Mouse (Mus musculus) lung, embryonic 15.5 days (tissue): ENCODE results near the gene Sox6. TPM values are rescaled to one million over a fixed set of nuclear protein-coding genes. Genes with fewer than 3 reads are reported as not detected.

Source experiments
- ATAC-seq: fragments of 200-750 bp; cut with Nextera tagmentation; 2 replicates; pipeline ENCODE4 v1.8.0; 2017; ENCODE audit warnings: moderate number of reproducible peaks, borderline replicate concordance; ENCODE audit not compliant: low FRiP score, low TSS enrichment; ENCODE audit errors: extremely low read depth
- H3K27ac ChIP-seq: fragments of 300-500 bp; sonication (generic); 2 replicates; pipeline ENCODE4 v1.5.1; 2015; ENCODE audit warnings: moderate library complexity, mild to moderate bottlenecking, inconsistent platforms
- H3K27me3 ChIP-seq: fragments of 300-500 bp; sonication (generic); 2 replicates; pipeline ENCODE4 v1.6.1; 2015; ENCODE audit warnings: inconsistent platforms
- H3K36me3 ChIP-seq: fragments of 300-500 bp; sonication (generic); 2 replicates; pipeline ENCODE4 v1.6.1; 2015; ENCODE audit warnings: inconsistent platforms
- H3K4me1 ChIP-seq: fragments of 300-500 bp; sonication (generic); 2 replicates; pipeline ENCODE4 v1.6.1; 2015; ENCODE audit warnings: inconsistent platforms
- H3K4me2 ChIP-seq: fragments of 300-500 bp; sonication (generic); 2 replicates; pipeline ENCODE4 v1.6.1; 2015; ENCODE audit warnings: inconsistent platforms, mild to moderate bottlenecking, moderate library complexity
- H3K4me3 ChIP-seq: fragments of 300-500 bp; sonication (generic); 2 replicates; pipeline ENCODE4 v1.5.1; 2015; ENCODE audit warnings: mild to moderate bottlenecking, inconsistent platforms
- H3K9ac ChIP-seq: fragments of 300-500 bp; sonication (generic); 2 replicates; pipeline ENCODE4 v1.6.1; 2015; ENCODE audit warnings: inconsistent platforms
- H3K9me3 ChIP-seq: fragments of 300-500 bp; sonication (generic); 2 replicates; pipeline ENCODE4 v1.6.1; 2016; ENCODE audit warnings: inconsistent platforms
- WGBS: fragments of 180-500 bp; shearing (Covaris S2); methylation state at CpG from one replicate; pipeline ENCODE4 v1.1.7; 2015; 5-methylcytosine and 5-hydroxymethylcytosine counted together
- polyA plus RNA-seq: library from polyadenylated mRNA; unstranded; fragments of >200 nt; fragmentation: Nextera tagmentation; extraction: Ambion mirVana; gene quantifications from 2 replicates; pipeline ENCODE4 v1.2.1, GENCODE M21; 2015

Sox6 gene
- polyA plus RNA-seq, 1 experiment from 2014 or later, result 23.1 TPM

DNA sequence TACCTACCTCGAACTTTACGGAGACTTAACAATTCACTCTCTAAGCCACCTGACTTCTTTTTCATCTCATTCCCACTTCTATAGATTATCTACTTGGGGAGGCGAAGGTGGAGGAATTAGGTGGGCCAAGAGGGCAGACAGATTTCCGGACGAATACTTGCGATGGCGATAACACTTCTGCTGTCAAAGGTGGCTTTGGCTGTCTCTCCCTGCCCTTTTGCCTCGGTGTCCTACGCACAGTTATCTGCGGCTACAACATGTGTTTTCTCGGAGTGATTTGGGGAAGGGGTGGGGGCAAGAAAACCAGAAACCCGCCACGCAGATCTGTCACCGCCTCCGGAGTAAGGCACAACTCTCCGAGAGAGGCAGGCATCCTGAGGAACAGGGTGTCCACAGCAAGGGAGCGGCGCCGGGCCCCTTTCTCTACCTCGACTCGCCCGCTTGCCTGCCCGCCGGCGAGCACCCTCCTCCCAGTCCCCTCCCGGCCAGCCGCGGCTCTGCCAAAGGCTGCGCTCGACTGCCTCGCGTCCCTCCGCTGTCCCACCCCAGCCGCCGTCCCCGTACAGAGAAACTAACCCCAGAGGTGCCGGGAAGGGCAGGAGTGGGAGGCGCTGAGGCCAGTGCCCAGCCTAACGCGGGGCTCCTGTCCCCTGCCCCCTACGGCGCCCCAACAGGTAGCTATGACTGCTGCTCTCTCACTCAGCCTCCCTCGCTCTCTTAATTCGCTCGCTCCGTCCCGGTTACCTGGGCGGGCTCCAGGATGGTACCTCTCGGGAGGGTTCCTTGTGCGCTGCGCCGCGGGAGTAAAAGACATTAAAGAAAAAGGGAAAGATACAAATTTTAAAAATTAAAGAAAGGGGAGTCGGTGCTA is 5.0 kb downstream of the Sox6 start:
- Histone ChIP-seq H3K27me3 (peaks cover 54% of the 10 kb centered on the region), H3K4me1 (peaks cover 28% of the 10 kb centered on the region), H3K4me3 (peak overlapping the region; percentile 60), H3K36me3 (no peaks in the 10 kb centered on the region), H3K9ac (peak overlapping the region; percentile 58), H3K9me3 (no peaks in the 10 kb centered on the region), H3K4me2 (peak overlapping the region; percentile 98), H3K27ac (peak overlapping the region; percentile 92)
- ATAC-seq, result peak; percentile 46
- 2% methylated on average over 54 of the region's 54 CpGs for WGBS

DNA sequence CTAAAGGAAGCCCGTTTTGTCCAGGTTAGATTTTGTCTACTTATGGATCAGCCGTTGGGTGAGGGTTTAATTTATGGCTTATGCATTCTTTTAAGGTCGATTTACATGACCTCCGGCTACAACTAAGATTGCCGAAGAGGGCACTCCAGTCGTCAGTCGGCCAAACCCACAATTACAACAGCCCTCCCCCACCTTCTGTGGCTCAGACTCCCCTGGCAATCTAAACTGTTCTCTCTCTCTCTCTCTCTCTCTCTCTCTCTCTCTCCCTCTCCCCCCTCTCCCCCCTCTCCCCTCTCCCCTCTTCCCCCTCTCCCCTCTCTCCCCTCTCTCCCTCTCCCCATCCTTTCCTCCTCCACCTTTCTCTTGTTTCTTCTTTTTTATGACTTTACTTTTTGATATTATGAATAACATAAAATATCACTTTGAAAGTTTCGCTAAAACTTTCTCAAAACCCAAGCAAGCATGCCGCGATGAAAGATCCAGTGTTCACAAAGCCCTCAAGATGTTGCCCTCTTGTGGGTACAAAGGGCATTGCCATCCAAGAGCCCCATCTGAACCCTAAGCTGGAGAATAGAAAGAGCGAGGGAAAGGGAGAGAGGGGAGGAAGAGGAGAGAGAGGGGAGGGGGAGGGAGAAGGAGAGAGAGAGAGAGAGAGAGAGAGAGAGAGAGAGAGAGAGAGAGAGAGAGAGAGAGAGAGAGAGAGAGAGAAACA is 5.8 kb downstream of the Sox6 start:
- H3K9ac ChIP-seq, result peak overlapping the region; percentile 79
- peaks cover 46% of the 10 kb centered on the region for H3K27me3 ChIP-seq
- H3K27ac ChIP-seq, result peak overlapping the region; percentile 92
- H3K4me3 ChIP-seq, result peak overlapping the region; percentile 60
- under 1% methylated on average over 11 of the region's 11 CpGs for WGBS
- no peaks in the 10 kb centered on the region for H3K9me3 ChIP-seq
- ATAC-seq, result no peak
- H3K36me3 ChIP-seq, result no peaks in the 10 kb centered on the region
- peaks cover 21% of the 10 kb centered on the region for H3K4me1 ChIP-seq
- H3K4me2 ChIP-seq, result peak overlapping the region; percentile 98

GRCm38 (mm10) chr7:116031718-116032595 is 6.6 kb downstream of the Sox6 start:
- Histone ChIP-seq H3K27ac (peak overlapping the region; percentile 92), H3K9me3 (no peaks in the 10 kb centered on the region), H3K4me1 (peaks cover 21% of the 10 kb centered on the region), H3K36me3 (no peaks in the 10 kb centered on the region), H3K9ac (peak overlapping the region; percentile 79), H3K4me2 (peak overlapping the region; percentile 98), H3K27me3 (peaks cover 39% of the 10 kb centered on the region), H3K4me3 (peak overlapping the region; percentile 60)
- ATAC-seq, result peak; percentile 47; the same call in 1 of the 2 replicates
- WGBS, result under 1% methylated on average over 65 of the region's 65 CpGs

GRCm38 (mm10) chr7:116031388-116031717 is 7.2 kb downstream of the Sox6 start:
- peak overlapping the region; percentile 98 for H3K4me2 ChIP-seq
- peak overlapping the region; percentile 92 for H3K27ac ChIP-seq
- peak; percentile 6; the same call in 1 of the 2 replicates for ATAC-seq
- no peaks in the 10 kb centered on the region for H3K36me3 ChIP-seq
- H3K4me3 ChIP-seq, result peak overlapping the region; percentile 60
- H3K27me3 ChIP-seq, result peaks cover 33% of the 10 kb centered on the region
- WGBS, result 1% methylated on average over 14 of the region's 14 CpGs
- H3K9me3 ChIP-seq, result no peaks in the 10 kb centered on the region
- H3K4me1 ChIP-seq, result peaks cover 21% of the 10 kb centered on the region
- H3K9ac ChIP-seq, result peak overlapping the region; percentile 79

DNA sequence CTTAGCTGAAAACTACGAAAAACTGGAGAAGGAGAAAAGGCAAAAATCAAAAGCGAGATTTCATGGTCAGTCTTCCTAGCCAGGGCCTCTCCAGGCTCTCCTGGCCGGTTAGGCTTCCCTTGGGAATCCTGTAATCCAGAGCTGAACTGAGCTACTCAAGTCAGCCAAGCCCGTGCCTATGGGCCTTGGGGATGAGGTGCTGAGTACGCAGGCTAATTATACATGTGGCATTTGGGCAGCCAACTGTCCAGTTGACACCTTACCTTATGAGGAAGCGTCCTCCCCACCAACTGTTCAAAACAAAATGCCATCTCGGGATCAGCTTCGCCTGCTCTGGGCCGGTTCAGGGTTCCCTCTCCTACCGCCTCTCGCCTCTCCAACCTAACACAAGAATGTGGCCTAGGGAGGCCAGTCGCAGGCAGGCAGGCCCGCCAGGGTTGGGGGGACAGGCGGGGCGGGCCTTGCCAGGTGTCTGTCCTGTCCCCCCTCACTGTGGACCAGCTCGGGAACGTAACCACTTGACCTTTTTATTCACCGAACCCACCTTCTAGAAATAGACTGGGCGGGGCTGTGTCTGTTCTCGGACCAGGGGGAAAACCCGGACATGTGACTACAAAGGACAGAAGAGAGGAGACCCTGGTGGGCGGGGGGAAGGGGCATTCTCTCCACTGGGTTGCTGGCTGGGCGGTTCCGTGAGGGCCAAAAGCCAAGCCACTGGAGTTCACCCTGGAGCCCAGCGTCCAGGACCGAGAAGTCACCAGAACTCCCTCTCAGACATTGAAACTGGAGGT is 7.8 kb downstream of the Sox6 start:
- peak overlapping the region; percentile 92 for H3K27ac ChIP-seq

DNA sequence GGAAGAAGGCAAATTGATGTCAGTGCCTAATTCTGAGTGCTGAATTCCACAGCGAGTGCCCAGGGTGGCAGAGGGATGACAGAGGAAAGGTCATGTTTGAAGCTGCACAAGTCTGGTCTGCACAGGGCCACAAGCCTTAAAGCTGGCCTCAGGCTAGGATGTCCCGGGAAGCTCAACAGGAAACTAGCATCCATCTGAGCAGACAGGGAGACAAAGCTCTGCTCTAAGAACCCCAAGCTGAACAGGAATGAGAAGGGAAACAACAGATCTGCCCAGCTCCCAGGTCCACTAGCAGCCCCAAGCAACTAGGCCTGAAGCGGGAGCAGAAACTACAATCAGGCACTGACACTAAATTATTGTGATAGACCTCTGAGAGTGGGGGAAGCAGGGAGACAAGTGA is 8.6 kb downstream of the Sox6 start:
- Histone ChIP-seq H3K27ac (peak overlapping the region; percentile 92; the same call in 1 of the 2 replicates), H3K9ac (no peak overlapping the region), H3K4me2 (peak overlapping the region; percentile 98), H3K4me3 (peak overlapping the region; percentile 60; the same call in 1 of the 2 replicates), H3K27me3 (peaks cover 20% of the 10 kb centered on the region), H3K4me1 (peaks cover 20% of the 10 kb centered on the region), H3K9me3 (no peaks in the 10 kb centered on the region), H3K36me3 (no peaks in the 10 kb centered on the region)
- WGBS, result 61% methylated on average over 3 of the region's 3 CpGs
- no peak for ATAC-seq

More for the DNA sequence above, 7.8 kb downstream of the Sox6 start:
- Histone ChIP-seq H3K27me3 (peaks cover 28% of the 10 kb centered on the region), H3K36me3 (no peaks in the 10 kb centered on the region), H3K4me2 (peak overlapping the region; percentile 98), H3K9me3 (no peaks in the 10 kb centered on the region), H3K9ac (peak overlapping the region; percentile 79), H3K4me3 (peak overlapping the region; percentile 60), H3K4me1 (peaks cover 21% of the 10 kb centered on the region)
- WGBS, result 24% methylated on average over 26 of the region's 26 CpGs
- ATAC-seq, result peak; percentile 28

GRCm38 (mm10) chr7:116002726-116003125 is 35.9 kb downstream of the Sox6 start:
- Histone ChIP-seq H3K36me3 (no peaks in the 10 kb centered on the region), H3K27ac (no peak overlapping the region), H3K4me3 (no peak overlapping the region), H3K9ac (no peak overlapping the region), H3K27me3 (no peaks in the 10 kb centered on the region), H3K9me3 (no peaks in the 10 kb centered on the region), H3K4me1 (no peaks in the 10 kb centered on the region), H3K4me2 (no peak overlapping the region)
- no peak for ATAC-seq
- 84% methylated on average over 4 of the region's 4 CpGs for WGBS

DNA sequence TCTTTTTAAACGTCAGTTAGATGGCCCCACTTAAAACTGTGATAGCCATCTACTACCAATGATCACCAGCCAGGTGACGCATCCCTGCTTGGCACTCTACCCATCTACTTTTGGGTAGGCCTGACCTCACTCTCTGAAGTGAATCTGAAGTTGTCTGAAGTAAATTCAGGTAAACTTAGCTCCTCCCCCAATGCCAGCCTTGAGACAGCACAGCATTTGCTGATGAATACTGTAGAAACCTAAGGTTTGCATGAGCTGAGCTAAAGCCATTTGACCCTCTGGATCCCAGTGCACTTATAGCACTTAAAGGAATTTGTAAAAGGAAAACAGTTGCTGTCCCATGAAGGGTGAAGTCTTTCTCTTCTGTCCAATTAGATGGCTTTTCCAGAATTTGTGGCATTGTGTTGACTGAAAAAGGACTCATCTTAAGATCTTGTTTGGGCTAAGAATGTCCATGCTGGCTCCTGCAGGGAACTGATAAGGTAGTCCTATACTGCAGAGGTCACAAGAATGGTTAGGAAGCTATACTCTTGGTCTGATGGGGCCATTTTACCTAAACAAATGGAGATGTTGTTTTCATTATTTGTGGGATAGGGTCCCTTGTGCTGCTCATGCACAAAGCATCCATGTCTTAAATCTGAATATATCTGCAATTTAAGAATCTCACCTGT is 50.4 kb downstream of the Sox6 start:
- no peak for ATAC-seq
- Histone ChIP-seq H3K9me3 (no peaks in the 10 kb centered on the region), H3K27me3 (no peaks in the 10 kb centered on the region), H3K4me2 (no peak overlapping the region), H3K36me3 (no peaks in the 10 kb centered on the region), H3K9ac (no peak overlapping the region), H3K27ac (no peak overlapping the region), H3K4me1 (no peaks in the 10 kb centered on the region), H3K4me3 (no peak overlapping the region)
- WGBS, result 84% methylated on average over 2 of the region's 2 CpGs

- no peak for ATAC-seq
Measured at GRCm38 (mm10) chr7:115985716-115986115, 52.9 kb downstream of the Sox6 start.

DNA sequence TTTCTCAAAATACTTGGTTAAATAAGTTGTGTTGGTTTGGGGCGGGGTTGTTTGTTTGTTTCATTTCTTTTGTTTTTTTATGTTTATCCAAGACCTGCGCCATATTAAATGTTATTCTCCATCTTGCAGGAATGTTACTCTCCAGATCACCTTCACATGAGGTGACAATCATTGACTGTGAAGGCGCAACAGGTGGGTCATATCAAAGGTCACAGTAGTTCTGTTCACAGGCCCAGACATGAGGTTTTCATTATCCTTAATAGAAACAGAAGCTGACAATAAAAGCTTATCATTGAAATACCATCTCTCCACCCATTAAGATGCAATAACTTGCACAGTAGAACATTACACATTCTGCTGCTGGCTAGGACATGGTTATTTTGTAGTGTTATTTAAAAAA is 54.5 kb downstream of the Sox6 start:
- WGBS, result 90% methylated on average over 3 of the region's 3 CpGs
- no peak overlapping the region for H3K9ac ChIP-seq
- no peaks in the 10 kb centered on the region for H3K27me3 ChIP-seq
- H3K27ac ChIP-seq, result no peak overlapping the region
- no peaks in the 10 kb centered on the region for H3K9me3 ChIP-seq
- no peak overlapping the region for H3K4me3 ChIP-seq
- no peaks in the 10 kb centered on the region for H3K36me3 ChIP-seq
- ATAC-seq, result no peak
- no peaks in the 10 kb centered on the region for H3K4me1 ChIP-seq
- no peak overlapping the region for H3K4me2 ChIP-seq

More at GRCm38 (mm10) chr7:115985716-115986115, 52.9 kb downstream of the Sox6 start:
- no peaks in the 10 kb centered on the region for H3K36me3 ChIP-seq
- no peak overlapping the region for H3K4me2 ChIP-seq
- no peak overlapping the region for H3K27ac ChIP-seq
- H3K27me3 ChIP-seq, result no peaks in the 10 kb centered on the region
- no peaks in the 10 kb centered on the region for H3K4me1 ChIP-seq
- WGBS, result 74% methylated on average over 6 of the region's 6 CpGs
- no peaks in the 10 kb centered on the region for H3K9me3 ChIP-seq
- H3K9ac ChIP-seq, result no peak overlapping the region
- no peak overlapping the region for H3K4me3 ChIP-seq
